Mouse (Mus musculus): ENCODE data around the gene 4930563M21Rik.
A peak's percentile ranks its signal among the peaks of the same experiment; 100 is the strongest.

GRCm38 (mm10) chr9:55937664-55938617 lies 72.4 kb downstream of the 4930563M21Rik start, which contains the start of gene Scaper:
- TF ChIP-seq POLR2A (IDR thresholded peaks at IDR 0.05; ENCODE audit: control insufficient read depth, extremely low read depth, insufficient read depth, low read length, poor library complexity) (0 out of 2 replicates have a peak, but pooled peaks have one; percentile 63), CTCF (IDR thresholded peaks at IDR 0.05; ENCODE audit: borderline replicate concordance, control insufficient read depth, extremely low read depth, insufficient read depth, low read length, poor library complexity) (no peak)

Data from thymus, adult 2 months (tissue).